Mouse (Mus musculus) embryonic facial prominence, embryonic 11.5 days (tissue): ENCODE data around the gene Lgr6. TPM values are rescaled to one million over a fixed set of nuclear protein-coding genes. Genes with fewer than 3 reads are reported as not detected.

Experiments
- ATAC-seq: fragments of 200-750 bp; cut with Nextera tagmentation; replicated peaks from 2 replicates; pipeline ENCODE4 v1.8.0; 2017; ENCODE audit warnings: low read depth; ENCODE audit not compliant: insufficient number of reproducible peaks, low FRiP score, low TSS enrichment
- DNase-seq: peaks from one replicate; pipeline ENCODE4 v3.0.0-alpha.2; 2015; ENCODE audit warnings: low spot score
- H3K27ac ChIP-seq: fragments of 300-500 bp; sonication (generic); replicated peaks from 2 replicates; pipeline ENCODE4 v1.5.1; 2014; ENCODE audit warnings: mild to moderate bottlenecking, low read depth, low read length, control low read depth
- H3K27me3 ChIP-seq: fragments of 300-500 bp; sonication (generic); 2 replicates; pipeline ENCODE4 v1.6.1; 2014; ENCODE audit warnings: mild to moderate bottlenecking, low read length, moderate library complexity, mixed read lengths; ENCODE audit not compliant: control insufficient read depth, insufficient read depth
- H3K36me3 ChIP-seq: fragments of 300-500 bp; sonication (generic); replicated peaks from 2 replicates; pipeline ENCODE4 v1.6.1; 2014; ENCODE audit warnings: low read depth, mild to moderate bottlenecking, low read length, moderate library complexity, mixed read lengths; ENCODE audit not compliant: control insufficient read depth, insufficient read depth
- H3K4me1 ChIP-seq: fragments of 300-500 bp; sonication (generic); 2 replicates; pipeline ENCODE4 v1.6.1; 2014; ENCODE audit warnings: low read length, mixed read lengths; ENCODE audit not compliant: control insufficient read depth, insufficient read depth
- H3K4me2 ChIP-seq: fragments of 300-500 bp; sonication (generic); 2 replicates; pipeline ENCODE4 v1.6.1; 2014; ENCODE audit warnings: low read depth, mild to moderate bottlenecking, control low read depth, low read length, moderate library complexity
- H3K4me3 ChIP-seq: fragments of 300-500 bp; sonication (generic); 2 replicates; pipeline ENCODE4 v1.5.1; 2014; ENCODE audit warnings: low read depth, low read length, control low read depth
- H3K9ac ChIP-seq: fragments of 300-500 bp; sonication (generic); replicated peaks from 2 replicates; pipeline ENCODE4 v1.6.1; 2014; ENCODE audit warnings: mild to moderate bottlenecking, control low read depth, low read length
- H3K9me3 ChIP-seq: fragments of 300-500 bp; sonication (generic); replicated peaks from 2 replicates; pipeline ENCODE4 v1.6.1; 2016; ENCODE audit warnings: mild to moderate bottlenecking, low read length, inconsistent platforms, mixed read lengths; ENCODE audit not compliant: control insufficient read depth
- WGBS: fragments of 180-500 bp; shearing (Covaris S2); extraction: QIAGEN DNeasy Blood & Tissue Kit; methylation state at CpG from one replicate; pipeline ENCODE4 v1.1.7; 2014; 5-methylcytosine and 5-hydroxymethylcytosine counted together
- polyA plus RNA-seq: library from polyadenylated mRNA; unstranded; fragments of >200 nt; fragmentation: Nextera tagmentation; extraction: Ambion mirVana; gene quantifications from 2 replicates; pipeline ENCODE4 v1.2.1, GENCODE M21; 2014

The Lgr6 gene
- polyA plus RNA-seq, 1 experiment from 2014 or later: 0.93 TPM

DNA sequence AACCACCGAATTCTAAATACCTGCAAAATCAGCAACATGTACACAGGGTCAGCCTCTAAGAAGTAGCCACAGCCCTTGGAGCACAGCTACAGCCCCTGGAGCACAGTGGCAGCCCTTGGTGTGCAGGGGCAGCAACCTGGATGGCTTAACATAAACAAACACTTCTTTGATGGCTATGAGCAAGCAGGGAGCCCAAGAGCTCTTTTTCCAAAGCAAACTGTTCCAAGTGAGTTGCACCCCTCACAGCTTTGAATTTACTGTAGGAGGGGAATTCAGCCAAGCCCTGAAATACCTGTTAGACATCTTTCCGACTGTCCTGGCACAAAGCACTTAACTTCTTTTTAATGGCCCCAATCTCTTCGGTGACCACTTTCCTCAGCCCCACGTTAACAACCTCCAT, 164.2 kb downstream of the Lgr6 start:
- DNase-seq: no peak
- 57% methylated on average over 4 of the region's 4 CpGs for WGBS
- Histone ChIP-seq H3K4me3 (no peak overlapping the region), H3K4me2 (no peak overlapping the region), H3K9me3 (no peaks in the 10 kb centered on the region), H3K4me1 (no peaks in the 10 kb centered on the region), H3K27ac (no peak overlapping the region), H3K36me3 (no peaks in the 10 kb centered on the region), H3K9ac (no peak overlapping the region), H3K27me3 (no peaks in the 10 kb centered on the region)
- no peak for ATAC-seq

DNA sequence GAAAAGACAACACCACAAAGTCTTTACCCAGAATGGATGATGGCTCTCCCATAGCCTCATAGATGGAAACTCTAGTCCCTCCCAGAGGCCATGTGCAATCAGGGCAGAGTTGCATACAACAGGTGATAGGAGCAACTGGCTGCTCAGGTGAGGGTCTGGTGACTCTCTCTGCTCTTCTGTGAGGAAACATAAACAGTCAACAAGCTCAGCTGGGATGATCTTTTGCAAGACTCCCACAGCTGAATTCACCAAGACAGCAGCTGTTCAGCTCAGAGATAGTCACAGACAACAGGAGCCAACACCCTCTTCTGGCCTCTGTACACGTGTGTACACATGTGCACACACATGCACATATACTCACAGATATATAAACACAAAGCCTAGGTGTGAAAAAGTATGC, 166.8 kb downstream of the Lgr6 start:
- H3K36me3 ChIP-seq: no peaks in the 10 kb centered on the region
- no peaks in the 10 kb centered on the region for H3K4me1 ChIP-seq
- no peak overlapping the region for H3K4me2 ChIP-seq
- WGBS: 89% methylated on average over 1 of the region's 1 CpGs
- no peaks in the 10 kb centered on the region for H3K9me3 ChIP-seq
- H3K9ac ChIP-seq: no peak overlapping the region
- H3K4me3 ChIP-seq: no peak overlapping the region
- DNase-seq (no peak), ATAC-seq (no peak)
- H3K27me3 ChIP-seq: no peaks in the 10 kb centered on the region
- no peak overlapping the region for H3K27ac ChIP-seq

GRCm38 (mm10) chr1:134936335-134936734, 168.7 kb downstream of the Lgr6 start:
- WGBS: 85% methylated on average over 6 of the region's 6 CpGs
- no peaks in the 10 kb centered on the region for H3K27me3 ChIP-seq
- no peak overlapping the region for H3K4me2 ChIP-seq
- no peaks in the 10 kb centered on the region for H3K9me3 ChIP-seq
- DNase-seq (no peak), ATAC-seq (no peak)
- no peaks in the 10 kb centered on the region for H3K36me3 ChIP-seq
- no peak overlapping the region for H3K4me3 ChIP-seq
- H3K27ac ChIP-seq: no peak overlapping the region
- H3K9ac ChIP-seq: no peak overlapping the region
- H3K4me1 ChIP-seq: no peaks in the 10 kb centered on the region

Other genes starting within 250 kb of the Lgr6 start
- 5.0 and 5.9 TPM in 2 replicates for gene Ppp1r12b, start 149.3 kb downstream of the Lgr6 start, polyA plus RNA-seq
- gene Ube2t, start 142.7 kb downstream of the Lgr6 start, polyA plus RNA-seq: 44.8 and 46.4 TPM in 2 replicates
- 0.92 and 1.9 TPM in 2 replicates for gene Ptpn7, start 27.4 kb upstream of the Lgr6 start, polyA plus RNA-seq
- 44.2 and 52.2 TPM in 2 replicates for gene Arl8a, start 41.5 kb upstream of the Lgr6 start, polyA plus RNA-seq
- gene Gpr37l1, start 62.4 kb upstream of the Lgr6 start, polyA plus RNA-seq: not detected in 2 replicates
- gene Elf3, start 153.3 kb upstream of the Lgr6 start, polyA plus RNA-seq: 2.9 and 3.7 TPM in 2 replicates
- 94.1 and 96.4 TPM in 2 replicates for gene Rnpep, start 178.8 kb upstream of the Lgr6 start, polyA plus RNA-seq
- 195 and 210 TPM in 2 replicates for gene Timm17a, start 208.5 kb upstream of the Lgr6 start, polyA plus RNA-seq
- 0.55 and 0.66 TPM in 2 replicates for gene Lmod1, start 219.5 kb upstream of the Lgr6 start, polyA plus RNA-seq